Mouse (Mus musculus) cerebral cortex, adult 2 months (tissue): ENCODE results near the gene Zc3h10.

Source experiments
- WGBS: fragments of 180-500 bp; shearing (Covaris S2); methylation state at CpG from one replicate; pipeline ENCODE4 v1.1.7; 2018; 5-methylcytosine and 5-hydroxymethylcytosine counted together

The Zc3h10 gene

DNA sequence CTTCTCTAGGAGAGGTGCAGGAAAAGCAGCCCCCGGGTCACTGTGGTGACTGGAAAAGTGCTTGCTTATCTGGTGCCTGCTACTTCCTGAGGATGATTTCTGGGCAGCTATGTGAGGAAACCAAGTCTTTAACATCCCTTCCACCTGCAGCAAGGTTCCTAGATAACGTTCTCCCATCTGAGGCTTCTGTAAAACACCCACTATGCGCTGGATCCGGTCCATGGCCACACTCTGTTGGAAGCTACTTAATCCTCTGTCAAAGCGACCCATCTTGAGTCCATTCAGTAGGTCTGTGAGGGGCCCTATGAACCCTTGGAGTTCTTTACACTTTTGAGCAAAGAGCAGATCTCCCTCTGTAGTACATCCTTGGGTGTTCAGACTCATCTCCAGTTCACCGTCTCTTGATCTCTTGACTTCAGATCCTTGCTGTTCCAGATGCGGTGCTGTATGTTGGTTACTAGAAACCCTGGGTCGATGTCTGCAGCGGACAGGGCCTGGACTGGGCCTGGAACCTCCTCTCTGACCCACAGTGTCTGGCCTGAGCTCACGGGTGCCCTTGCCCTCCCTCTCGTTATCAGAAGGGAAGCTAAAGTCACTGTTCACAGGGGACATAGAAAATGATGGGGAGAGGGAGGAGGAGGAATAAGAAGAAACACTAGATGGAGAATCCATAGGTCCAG lies 2.7 kb upstream of the Zc3h10 start:
- WGBS: 93% methylated on average over 11 of the region's 11 CpGs

DNA sequence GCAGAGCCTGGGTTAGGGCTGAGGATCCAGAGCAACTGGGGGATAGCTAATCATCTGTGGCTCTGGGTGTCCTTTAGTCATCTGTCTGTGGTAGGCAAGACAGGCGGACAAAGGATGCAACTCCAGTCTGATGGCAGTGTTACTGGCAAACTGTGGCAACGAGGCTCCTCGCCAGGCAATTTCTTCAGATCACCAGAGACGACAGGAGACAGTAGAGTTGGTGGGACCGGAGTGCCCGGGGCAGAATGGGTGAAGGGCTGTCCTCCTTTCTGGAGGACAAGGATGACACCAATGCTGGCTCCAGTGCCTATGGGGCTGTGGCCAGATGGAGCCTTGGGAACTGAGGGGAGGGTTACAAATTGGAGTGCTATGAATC lies 2.1 kb upstream of the Zc3h10 start:
- WGBS: 64% methylated on average over 6 of the region's 6 CpGs

DNA sequence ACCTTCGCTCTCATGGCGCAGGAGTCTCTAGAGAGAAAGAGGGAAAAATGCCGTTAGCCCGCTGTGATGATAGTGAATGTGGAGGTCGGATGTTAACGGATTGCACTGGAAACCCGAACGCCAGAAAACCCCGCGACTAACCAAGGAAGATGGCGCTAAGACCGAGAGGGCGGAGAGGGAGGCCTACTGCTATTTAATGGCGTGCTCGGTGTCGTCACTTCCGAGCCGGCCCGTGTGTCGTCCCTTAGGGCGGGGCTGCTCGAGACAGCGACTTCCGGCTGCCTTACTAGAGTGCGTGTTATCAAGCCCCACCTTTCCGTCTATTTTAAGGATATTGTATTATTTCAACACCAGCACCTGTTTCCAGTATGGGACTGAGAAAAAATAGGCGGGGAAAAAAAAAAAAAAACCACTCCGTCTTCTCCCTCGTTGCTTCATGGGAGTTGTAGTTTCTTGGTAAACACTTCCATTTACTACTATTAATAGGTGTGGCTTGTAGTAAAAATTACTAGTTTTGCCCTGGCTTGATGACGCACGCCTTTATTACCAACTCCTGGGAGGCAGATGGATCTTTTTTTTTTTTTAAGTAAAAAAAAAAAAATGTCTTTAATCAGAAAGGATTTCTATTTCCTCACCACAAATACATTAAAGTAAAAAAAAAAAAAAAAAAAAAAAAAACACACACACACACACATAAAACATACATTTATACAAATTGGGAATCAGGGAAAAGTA lies 1.5 kb upstream of the Zc3h10 start, which contains the start of gene Rpl41:
Gene Rpl41 (minus strand): TSS at position 359 of the 735 bp plus-strand sequence.
- WGBS: under 1% methylated on average over 31 of the region's 31 CpGs

- under 1% methylated on average over 30 of the region's 30 CpGs for WGBS
These were observed 647 bp upstream of the Zc3h10 start for GRCm38 (mm10) chr10:128548051-128548791.

- WGBS: 7% methylated on average over 7 of the region's 7 CpGs
These were observed 787 bp downstream of the Zc3h10 start for GRCm38 (mm10) chr10:128546787-128547186.

DNA sequence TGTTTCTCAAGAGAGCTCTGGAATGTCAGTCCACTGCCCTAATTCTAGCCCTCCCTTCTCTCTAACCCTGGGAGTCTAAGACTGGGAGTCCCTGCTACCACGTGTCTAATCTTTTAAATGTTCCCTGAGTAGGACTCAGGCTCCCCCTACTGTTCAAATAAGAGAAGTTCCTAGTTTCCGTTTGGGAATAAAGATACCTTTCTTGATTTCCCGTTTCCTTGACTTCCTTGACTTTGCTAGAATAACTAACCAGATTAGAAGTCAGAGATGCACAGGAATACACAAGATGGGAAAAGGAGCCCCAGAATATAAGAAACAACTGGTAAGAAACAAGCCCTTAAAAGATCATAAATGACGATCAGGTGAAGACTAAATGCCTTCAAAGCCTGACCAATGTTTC lies 1.2 kb downstream of the Zc3h10 start:
- WGBS: 5% methylated on average over 4 of the region's 4 CpGs

DNA sequence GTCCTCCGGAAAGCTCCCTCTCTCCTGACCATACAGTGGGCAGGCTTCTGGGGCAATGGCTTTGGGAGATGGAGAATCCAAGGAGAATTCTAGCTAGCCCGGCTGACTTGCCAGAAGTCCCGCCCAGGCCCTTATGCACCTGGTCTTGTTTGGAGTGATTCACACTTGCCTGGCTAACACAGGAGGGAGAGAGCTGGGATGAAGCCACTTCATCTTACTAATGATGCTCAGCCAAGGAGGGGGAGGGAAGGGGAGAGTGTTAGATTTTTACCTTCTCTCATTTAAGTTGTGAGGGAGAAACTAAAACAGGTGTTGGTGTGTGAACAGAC lies 2.0 kb downstream of the Zc3h10 start:
- WGBS: 87% methylated on average over 3 of the region's 3 CpGs

GRCm38 (mm10) chr10:128544674-128545569 lies 2.7 kb downstream of the Zc3h10 start:
- WGBS: 92% methylated on average over 37 of the region's 37 CpGs

DNA sequence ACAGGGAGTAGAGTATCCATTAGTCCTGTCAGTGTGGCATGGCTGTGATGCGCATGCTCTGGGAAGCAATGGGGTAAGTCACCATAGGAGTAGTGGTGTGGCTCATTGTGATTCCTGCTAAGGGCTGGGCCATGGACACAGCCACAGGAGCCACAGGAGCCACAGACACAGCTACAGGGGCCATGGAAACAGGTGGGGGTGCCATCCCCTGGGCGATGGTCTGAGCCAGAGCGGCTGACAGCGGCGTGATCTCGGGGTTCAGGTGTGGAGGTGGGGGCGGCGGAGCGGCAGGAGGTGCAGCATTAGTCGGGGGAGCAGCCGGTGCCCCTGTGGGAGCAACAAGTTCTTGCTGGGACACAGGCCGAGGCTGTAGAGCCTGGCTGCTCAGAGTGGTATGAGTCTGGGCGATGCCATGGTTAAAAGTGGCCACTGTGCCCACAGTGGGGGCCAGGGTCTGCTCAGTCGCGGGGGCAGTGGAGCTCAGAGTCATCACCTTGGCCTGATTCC lies 3.4 kb downstream of the Zc3h10 start:
- WGBS: 97% methylated on average over 15 of the region's 15 CpGs

DNA sequence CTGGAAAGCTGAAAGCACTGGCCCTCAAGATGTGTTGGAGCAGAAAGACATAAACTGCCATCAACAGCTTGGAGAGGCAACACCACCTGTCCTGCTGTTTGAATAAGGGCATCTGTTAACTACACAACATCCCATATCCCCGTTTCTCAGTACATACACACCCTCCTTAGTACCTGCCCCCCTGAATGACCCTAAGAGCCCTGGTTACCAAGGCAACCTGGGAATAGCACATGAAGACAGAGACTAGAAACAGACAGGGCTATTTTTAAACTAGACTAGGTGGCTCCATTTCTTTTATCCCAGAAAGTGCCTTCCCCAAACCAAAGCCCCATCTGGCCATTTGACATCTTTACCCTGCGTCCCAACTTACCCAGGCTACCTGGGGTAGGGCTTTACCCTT lies 4.5 kb downstream of the Zc3h10 start:
- 43% methylated on average over 2 of the region's 2 CpGs for WGBS

- 95% methylated on average over 1 of the region's 1 CpGs for WGBS
These were observed 9.2 kb downstream of the Zc3h10 start for GRCm38 (mm10) chr10:128538340-128538870.

DNA sequence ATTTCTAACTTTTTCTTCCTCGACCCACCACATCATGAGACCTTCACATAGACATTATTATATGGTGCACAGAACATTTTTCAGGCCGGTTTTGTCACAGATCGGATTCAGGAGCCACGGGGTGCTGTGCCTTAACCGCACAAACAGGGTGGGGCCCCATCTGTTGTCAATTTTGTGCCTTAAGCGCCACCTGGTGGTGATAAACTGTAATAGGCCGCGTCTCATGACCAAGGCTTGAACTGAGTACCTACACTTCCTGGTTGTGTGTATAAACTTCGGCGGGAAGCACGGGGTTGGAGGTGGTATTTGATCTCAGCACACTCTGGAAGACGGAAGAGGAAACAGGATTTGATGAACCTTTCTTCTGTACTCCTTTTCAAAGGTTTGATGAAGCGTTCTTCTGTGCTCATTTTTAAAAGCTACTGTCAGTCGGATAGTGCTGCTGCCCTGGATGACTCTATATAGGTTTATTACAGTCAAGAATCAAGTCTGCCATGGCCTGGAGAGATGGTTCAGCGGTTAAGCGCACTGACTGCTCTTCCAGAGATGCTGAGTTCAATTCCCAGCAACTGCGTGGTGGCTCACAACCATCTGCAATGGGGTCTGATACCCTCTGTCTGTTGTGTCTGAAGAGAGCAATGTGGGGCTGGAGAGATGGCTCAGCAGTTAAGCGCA lies 11.2 kb downstream of the Zc3h10 start:
- 13% methylated on average over 18 of the region's 18 CpGs for WGBS

DNA sequence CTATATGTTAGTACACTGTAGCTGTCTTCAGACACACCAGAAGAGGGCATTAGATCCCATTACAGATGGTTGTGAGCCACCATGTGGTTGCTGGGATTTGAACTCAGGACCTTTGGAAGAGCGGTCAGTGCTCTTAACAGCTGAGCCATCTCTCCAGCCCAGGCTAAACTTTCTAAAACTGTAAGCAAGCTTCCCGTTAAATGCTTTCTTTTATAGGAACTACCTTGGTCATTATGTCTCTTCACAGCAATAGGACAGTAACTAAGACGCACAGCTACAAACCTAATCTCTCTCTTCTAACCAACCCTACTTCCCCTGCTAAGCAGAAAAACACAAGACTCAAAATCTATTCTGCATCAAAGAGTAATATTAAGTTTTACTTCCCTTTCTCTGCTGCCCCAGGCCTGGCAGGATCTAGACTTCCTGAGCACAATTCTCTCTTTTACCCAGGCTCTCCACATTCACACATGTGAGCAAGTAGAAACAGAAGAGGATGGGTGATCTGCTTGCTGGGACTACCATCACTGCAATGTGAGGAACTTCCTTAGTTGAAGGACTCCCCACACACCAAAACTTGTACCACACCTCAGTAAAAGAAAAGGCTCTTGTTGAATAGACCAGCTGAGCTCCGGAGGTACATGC lies 11.8 kb downstream of the Zc3h10 start:
- WGBS: 65% methylated on average over 4 of the region's 4 CpGs

- WGBS: 89% methylated on average over 2 of the region's 2 CpGs
These were observed 12.4 kb downstream of the Zc3h10 start for GRCm38 (mm10) chr10:128535206-128535605.

DNA sequence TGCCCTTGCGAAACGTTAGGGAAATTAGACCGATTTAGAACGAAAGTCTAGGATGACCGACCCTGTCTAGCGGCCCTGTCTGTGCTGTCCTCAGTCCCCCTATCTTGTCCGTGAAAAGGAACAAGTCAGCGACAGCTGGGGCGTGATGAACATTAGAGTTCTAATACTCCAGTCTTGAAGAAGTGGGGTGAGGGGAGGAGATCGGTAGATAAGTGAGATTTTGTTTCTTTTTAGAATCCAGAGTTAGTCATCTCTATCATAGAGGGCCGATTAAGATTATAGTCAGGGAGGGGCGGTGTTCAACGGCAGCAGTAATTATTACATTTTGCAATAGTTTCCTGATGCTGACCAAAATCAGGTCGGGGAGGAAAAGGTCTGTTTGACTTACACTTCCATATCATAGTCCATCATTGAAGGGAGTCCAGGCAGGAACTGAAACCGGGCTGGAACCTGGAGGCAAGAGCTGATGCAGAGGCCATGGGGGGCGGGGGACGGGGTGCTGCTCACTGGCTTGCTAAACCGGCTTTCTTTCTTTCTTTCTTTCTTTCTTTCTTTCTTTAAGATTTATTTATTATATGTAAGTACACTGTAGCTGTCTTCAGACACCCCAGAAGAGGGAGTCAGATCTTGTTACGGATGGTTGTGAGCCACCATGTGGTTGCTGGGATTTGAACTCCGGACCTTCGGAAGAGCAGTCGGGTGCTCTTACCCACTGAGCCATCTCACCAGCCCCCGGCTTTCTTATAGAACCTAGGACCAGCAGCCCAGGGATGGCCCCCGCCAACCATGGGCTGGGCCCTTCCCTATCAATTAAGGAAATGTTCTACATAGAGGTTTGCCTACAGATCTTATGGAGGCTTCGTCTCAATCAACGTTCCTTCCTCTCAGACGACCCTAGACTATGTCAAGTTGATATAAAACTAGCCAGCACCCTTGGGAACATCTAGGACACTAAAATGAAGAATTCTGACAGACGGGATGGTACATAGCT lies 20.9 kb downstream of the Zc3h10 start:
- WGBS: 35% methylated on average over 28 of the region's 28 CpGs

DNA sequence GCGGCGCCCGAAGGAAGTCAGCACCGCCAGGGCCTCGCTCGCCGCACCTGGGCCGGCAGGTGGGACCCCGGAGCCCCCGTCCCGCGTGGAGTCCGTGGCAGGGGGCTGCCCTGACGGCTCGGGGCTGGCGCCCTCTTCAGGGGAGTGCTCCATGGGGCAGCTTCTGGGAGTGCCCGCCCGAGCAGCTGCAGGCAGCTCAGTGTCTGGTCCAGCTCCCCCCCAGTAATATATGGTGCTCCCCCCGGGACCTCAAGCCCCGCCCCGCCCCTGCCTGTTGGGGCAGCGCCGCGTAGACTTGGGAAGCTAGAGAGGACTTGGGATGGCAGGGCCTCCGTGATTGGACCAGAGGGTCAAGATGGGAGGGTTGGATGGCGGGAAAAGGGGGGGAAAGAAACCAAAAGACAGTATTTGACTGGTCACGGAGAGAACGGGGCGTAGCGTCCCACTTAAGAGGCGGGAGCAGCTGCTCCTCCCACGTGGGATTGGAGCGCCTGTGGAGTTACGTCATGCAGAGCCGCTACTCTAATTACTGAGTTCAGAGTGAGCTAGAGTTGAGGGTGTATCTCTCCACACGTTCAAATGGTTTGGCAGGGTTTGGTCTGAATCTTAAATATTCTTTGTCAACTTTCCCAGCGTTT lies 21.8 kb downstream of the Zc3h10 start, which contains the start of gene Esyt1:
Gene Esyt1 (minus strand): TSS at position 201 of the 638 bp plus-strand sequence.
- WGBS: under 1% methylated on average over 37 of the region's 37 CpGs

- 1% methylated on average over 58 of the region's 58 CpGs for WGBS
These were observed 22.6 kb downstream of the Zc3h10 start for GRCm38 (mm10) chr10:128524732-128525662.
